ENCODE assay signal across 8 mouse cellular contexts in genomic region chr11:21239763-21240509, GRCm38 (mm10). TPM values are rescaled to one million over a fixed set of nuclear protein-coding genes. Genes with fewer than 3 reads are reported as not detected.
A peak's percentile ranks its signal among the peaks of the same experiment; 100 is the strongest.
DNase-seq lines count a peak whose midpoint lies in the region; ATAC-seq and TF ChIP-seq lines count a peak whose summit lies in the region.

No protein-coding gene starts in this region.

- TF ChIP-seq POLR2A in cerebellum, adult 2 months (IDR thresholded peaks at IDR 0.05; ENCODE audit: borderline replicate concordance, insufficient read depth, low read length): no peak

- H3K9me3 ChIP-seq in liver, embryonic 11.5 days (ENCODE audit: control insufficient read depth, low read length): no peaks in the 10 kb centered on the region
- no peaks in the 10 kb centered on the region for H3K9me3 ChIP-seq in stomach, postnatal 0 days (ENCODE audit: control insufficient read depth, low read length)

- DNase-seq in cerebellum, adult 2 months: no peak
- DNase-seq in 3T3-L1 (ENCODE audit: low read depth, low spot score): peak; percentile 43
- no peak for DNase-seq in liver, embryonic 11.5 days (ENCODE audit: low spot score)
- DNase-seq in stomach, postnatal 0 days (ENCODE audit: low spot score): no peak
- DNase-seq in thymus, postnatal 0 days (ENCODE audit: low spot score): no peak
- DNase-seq in urinary bladder, postnatal 36 days (ENCODE audit: low spot score in 2 of 2): no peak

- H3K27ac ChIP-seq in cerebellum, adult 2 months (ENCODE audit: insufficient read depth, low read length): no peak overlapping the region
- peak overlapping the region; percentile 77 for H3K27ac ChIP-seq in liver, embryonic 11.5 days (ENCODE audit: low read depth, low read length)
- H3K27ac ChIP-seq in stomach, postnatal 0 days (replicated peaks): peak overlapping the region; percentile 98

- ATAC-seq in cerebellum, adult (ENCODE audit: insufficient number of reproducible peaks, low FRiP score, low TSS enrichment): no peak
- ATAC-seq in erythroid progenitor cell, adult 5-6 weeks (replicated peaks; ENCODE audit: low FRiP score, poor library complexity, severe bottlenecking): peak; percentile 45; the same call in 1 of the 2 replicates
- ATAC-seq in liver, embryonic 11.5 days (replicated peaks; ENCODE audit: low FRiP score): no peak
- ATAC-seq in stomach, postnatal 0 days (ENCODE audit: low FRiP score, low TSS enrichment): no peak

- H3K4me3 ChIP-seq in cerebellum, adult 2 months (replicated peaks; ENCODE audit: insufficient read depth, low read depth, low read length): peak overlapping the region; percentile 61
- peak overlapping the region; percentile 96 for H3K4me3 ChIP-seq in liver, embryonic 11.5 days (ENCODE audit: low read depth, low read length)
- H3K4me3 ChIP-seq in stomach, postnatal 0 days (ENCODE audit: low read depth, low read length): peak overlapping the region; percentile 98

- peak overlapping the region; percentile 63 for H3K4me2 ChIP-seq in liver, embryonic 11.5 days
- H3K4me2 ChIP-seq in stomach, postnatal 0 days (replicated peaks; ENCODE audit: low read depth): peak overlapping the region; percentile 80

- no peak for TF ChIP-seq EP300 in stomach, postnatal 0 days (optimal IDR thresholded peaks at IDR 0.05)

- H3K36me3 ChIP-seq in liver, embryonic 11.5 days (ENCODE audit: control insufficient read depth, insufficient read depth, low read length): no peaks in the 10 kb centered on the region
- H3K36me3 ChIP-seq in stomach, postnatal 0 days (ENCODE audit: control insufficient read depth, insufficient read depth, low read length): no peaks in the 10 kb centered on the region

- TF ChIP-seq CTCF in cerebellum, adult 2 months (IDR thresholded peaks at IDR 0.05; ENCODE audit: borderline replicate concordance, insufficient read depth, low read depth, low read length): no peak
- TF ChIP-seq CTCF in stomach, postnatal 0 days (IDR thresholded peaks at IDR 0.05; ENCODE audit: low read depth): no peak

- no peaks in the 10 kb centered on the region for H3K4me1 ChIP-seq in cerebellum, adult 2 months (ENCODE audit: control insufficient read depth, insufficient read depth, low read length)
- peaks cover 5% of the 10 kb centered on the region; the same call in 1 of the 2 replicates for H3K4me1 ChIP-seq in liver, embryonic 11.5 days (replicated peaks; ENCODE audit: control insufficient read depth, insufficient read depth, low read length)
- H3K4me1 ChIP-seq in stomach, postnatal 0 days (replicated peaks; ENCODE audit: control insufficient read depth, insufficient read depth): no peaks in the 10 kb centered on the region

- peak overlapping the region; percentile 97 for H3K9ac ChIP-seq in liver, embryonic 11.5 days (ENCODE audit: low read depth, low read length)
- peak overlapping the region; percentile 100 for H3K9ac ChIP-seq in stomach, postnatal 0 days (ENCODE audit: low read length)

- no peaks in the 10 kb centered on the region for H3K27me3 ChIP-seq in cerebellum, adult 2 months (ENCODE audit: control insufficient read depth, insufficient read depth, low read length)
- no peaks in the 10 kb centered on the region for H3K27me3 ChIP-seq in liver, embryonic 11.5 days (replicated peaks; ENCODE audit: control insufficient read depth, insufficient read depth, low read length)
- no peaks in the 10 kb centered on the region for H3K27me3 ChIP-seq in stomach, postnatal 0 days (ENCODE audit: control insufficient read depth, insufficient read depth, low read length)

- WGBS in cerebellum, adult 2 months: 18% methylated on average over 7 of the region's 7 CpGs
- 27% methylated on average over 7 of the region's 7 CpGs for WGBS in liver, embryonic 11.5 days
- 21% methylated on average over 7 of the region's 7 CpGs for WGBS in stomach, postnatal 0 days

RNA-seq across cellular contexts. Expression of gene Vps54, which starts 0.9 kb away (rescaled TPM):
- 23.4 and 24.4 TPM in 2 replicates for polyA plus RNA-seq in cerebellum, adult 2 months (2012; rRNA removed)
- 21.0 and 26.3 TPM in 2 replicates for total RNA-seq in erythroid progenitor cell, adult 5-6 weeks (2015; ENCODE audit: low replicate concordance)
- 43.3 and 54.2 TPM in 2 replicates for total RNA-seq in erythroid progenitor cell, adult 5-6 weeks (2017; ENCODE audit: low replicate concordance)
- 10.4 and 11.1 TPM in 2 replicates for polyA plus RNA-seq in liver, embryonic 11.5 days (2014; fragmentation: Nextera tagmentation; extraction: Ambion mirVana)
- polyA plus RNA-seq in stomach, postnatal 0 days (2015; fragmentation: Nextera tagmentation; extraction: Ambion mirVana): 6.7 and 8.2 TPM in 2 replicates
- 11.0 and 14.9 TPM in 2 replicates for polyA plus RNA-seq in thymus, postnatal 0 days (2015; fragmentation: Nextera tagmentation; extraction: Ambion mirVana)
